Mouse (Mus musculus): ENCODE data around the gene Olfr541.
"Not testable (repeated sequence)": the region's sequence is repeated elsewhere in the genome, so short reads cannot be mapped to it uniquely, and the experiment has no call there.

Gene Olfr541

DNA sequence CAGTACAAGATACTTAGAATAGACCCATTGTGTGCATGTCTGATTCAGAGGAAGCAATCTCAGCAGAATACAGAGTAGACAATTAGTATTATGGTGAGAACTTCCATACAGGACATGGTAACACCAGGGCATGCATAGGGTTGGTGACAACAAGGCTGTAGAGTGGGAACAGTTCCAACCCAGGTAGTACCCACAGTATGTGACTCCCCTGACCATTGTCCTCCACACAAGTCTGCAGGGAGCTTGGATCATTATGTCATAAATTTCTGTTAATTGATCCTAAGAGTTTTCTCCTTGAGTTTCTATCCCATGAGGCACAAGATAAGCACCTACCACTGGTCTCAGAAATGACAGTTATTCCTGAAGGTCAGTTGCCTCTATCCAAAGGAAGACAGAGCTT is at the start of gene Olfr541:
Gene Olfr541, plus strand, starts transcription at position 301 of the 400 bp plus-strand sequence.
- DNase-seq (ENCODE audit: low read depth, low spot score) = no peak

DNA sequence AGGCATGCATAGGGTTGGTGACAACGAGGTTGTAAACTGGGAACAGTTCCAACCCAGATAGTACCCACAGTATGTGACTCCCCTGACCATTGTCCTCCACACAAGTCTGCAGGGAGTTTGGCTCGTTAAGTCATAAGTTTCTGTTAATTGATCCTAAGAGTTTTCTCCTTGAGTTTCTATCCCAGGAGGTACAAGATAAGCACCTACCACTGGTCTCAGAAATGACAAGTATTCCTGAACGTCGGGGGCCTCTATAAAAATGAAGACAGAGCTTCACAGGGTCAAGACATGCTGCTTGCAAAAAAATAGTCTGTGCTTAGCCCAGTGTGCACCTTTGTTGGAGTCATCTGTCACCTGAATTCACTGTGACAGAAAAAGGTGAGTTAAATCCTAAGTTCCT is 37.4 kb upstream of the Olfr541 start, which contains the start of gene Olfr539:
Gene Olfr539, plus strand, starts transcription at position 301 of the 400 bp plus-strand sequence.
- no peak for DNase-seq (ENCODE audit: low read depth, low spot score)

DNA sequence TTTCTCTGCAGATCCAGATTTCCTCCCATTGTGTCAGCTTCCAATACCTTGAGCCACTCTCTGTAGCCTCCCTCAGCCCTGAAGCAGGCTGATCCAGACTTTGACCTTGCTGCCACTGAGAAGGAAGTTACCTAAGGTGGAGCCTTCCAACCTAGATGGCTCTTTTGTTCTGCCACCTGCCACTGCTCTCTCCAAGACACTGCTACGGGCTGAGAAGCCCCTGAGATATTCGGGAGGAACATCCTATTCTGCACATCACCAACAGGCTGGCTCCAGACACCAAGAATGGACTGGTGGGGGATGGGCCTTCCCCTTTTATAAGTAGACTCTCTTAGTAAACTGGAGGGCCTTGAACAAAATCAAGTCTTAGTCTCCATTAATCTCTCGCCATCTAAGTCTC is 26.4 kb upstream of the Olfr541 start:
- not testable (repeated sequence) for DNase-seq (ENCODE audit: low read depth, low spot score)

DNA sequence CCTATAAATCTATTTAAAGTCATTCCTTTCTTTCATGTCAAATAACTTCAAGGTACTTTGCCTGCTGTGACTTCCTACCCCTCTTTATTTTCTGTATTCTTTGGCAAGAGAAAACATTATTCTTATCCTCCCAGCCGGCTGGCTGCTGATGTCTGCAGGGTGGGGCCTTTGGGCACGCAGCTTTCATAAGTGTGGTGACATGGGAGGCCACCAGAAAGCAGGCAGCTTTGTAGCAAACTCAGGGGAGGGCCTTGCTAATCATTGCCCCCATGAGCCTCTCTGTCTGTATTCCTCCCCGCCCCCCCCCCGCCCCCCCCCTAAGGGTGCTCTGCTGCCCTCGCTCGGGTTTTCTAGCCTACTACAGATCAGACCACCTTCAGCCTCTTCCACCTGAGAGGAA is 21.2 kb upstream of the Olfr541 start:
- DNase-seq (ENCODE audit: low read depth, low spot score) = no peak

DNA sequence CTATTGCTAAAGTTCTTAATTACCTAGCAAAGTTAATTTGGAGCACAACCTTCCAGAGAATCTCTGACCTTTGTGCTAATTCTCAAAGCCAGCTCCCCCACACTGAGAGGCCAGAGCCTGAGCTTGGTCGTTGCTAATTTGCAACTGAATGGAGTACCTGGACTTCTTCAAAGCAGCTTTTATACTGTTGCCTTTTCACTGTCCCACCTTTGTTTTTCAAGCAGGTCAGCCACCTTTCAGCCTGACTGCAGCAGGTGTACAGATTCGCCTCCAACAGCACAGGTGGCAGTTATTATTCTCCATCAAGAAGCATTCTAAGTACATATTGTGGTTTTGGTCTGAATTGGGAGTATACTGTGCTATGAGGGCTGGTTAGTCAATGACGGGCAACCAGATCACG is 17.5 kb upstream of the Olfr541 start:
- DNase-seq (ENCODE audit: low read depth, low spot score) = not testable (repeated sequence)

DNA sequence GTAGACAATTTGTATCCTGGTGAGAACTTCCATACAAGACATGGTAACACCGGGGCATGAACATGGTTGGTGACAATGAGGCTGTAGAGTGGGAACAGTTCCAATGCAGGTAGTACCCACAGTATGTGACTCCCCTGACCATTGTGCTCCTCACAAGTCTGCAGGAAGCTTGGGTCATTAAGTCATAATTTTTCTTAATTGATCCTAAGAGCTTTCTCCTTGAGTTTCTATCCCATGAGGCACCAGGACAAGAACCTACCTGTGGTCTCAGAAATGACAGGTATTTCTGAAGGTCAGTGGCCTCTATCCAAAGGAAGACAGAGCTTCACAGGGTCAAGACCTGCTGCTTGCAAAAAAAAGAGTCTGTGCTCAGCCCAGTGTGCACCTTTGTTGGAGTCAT is 15.4 kb upstream of the Olfr541 start, which contains the start of gene Olfr45:
Gene Olfr45, plus strand, starts transcription at position 301 of the 400 bp plus-strand sequence.
- no peak for DNase-seq (ENCODE audit: low read depth, low spot score)

DNA sequence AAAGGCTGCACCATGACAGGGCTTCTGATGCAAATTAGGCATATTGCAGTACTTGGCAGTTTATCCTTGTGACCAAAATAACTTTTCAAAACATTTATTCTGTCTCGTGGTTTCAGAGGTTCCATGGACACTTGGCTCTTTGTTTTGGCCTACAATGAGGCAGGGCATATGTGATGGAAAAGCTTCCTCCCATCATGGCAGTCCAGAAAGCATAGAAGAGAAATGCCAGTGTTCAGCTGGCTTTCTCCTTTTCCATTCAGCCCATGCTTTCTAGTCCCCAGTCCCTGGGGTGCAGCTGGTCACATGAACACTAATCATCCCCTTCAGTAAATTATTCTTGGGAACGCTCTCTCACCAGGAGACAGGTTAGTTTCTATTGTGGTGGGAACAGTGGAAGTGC is 9.3 kb downstream of the Olfr541 start:
- no peak for DNase-seq (ENCODE audit: low read depth, low spot score)

DNA sequence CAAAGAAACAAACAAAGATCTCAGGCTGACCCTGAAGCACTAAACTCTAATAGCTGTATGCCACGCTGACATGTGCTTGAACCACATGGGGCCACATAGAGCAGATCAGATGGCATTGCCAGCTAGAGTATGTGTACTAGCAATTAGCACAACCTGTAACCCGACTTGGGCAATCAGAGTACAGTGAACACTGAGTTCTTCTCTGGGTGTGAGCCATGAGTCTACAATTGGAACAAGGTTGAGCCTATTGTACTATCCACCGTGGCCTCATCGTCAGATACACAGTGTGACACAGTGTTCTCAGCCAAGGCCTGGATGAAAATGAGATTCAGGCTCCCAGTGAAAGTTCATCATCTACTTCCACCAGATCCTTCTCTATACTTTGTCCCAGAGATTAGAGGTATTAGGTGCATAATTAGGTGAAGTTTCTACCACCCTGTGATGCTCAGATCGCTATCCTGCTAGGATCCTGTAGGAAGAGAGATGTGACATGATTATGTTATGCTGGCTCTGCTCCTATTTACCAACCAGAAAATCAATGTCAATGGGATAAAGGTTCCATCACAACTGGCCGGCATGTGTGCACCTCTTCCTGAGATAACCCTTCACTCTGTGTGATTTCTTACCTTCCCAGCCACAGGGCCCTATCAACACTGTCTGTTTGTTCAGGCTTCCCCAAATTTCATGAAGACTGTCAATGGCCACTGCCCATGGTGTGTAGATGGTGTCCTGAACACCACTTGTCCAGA is 10.6 kb downstream of the Olfr541 start:
- no peak for DNase-seq (ENCODE audit: low read depth, low spot score)

DNA sequence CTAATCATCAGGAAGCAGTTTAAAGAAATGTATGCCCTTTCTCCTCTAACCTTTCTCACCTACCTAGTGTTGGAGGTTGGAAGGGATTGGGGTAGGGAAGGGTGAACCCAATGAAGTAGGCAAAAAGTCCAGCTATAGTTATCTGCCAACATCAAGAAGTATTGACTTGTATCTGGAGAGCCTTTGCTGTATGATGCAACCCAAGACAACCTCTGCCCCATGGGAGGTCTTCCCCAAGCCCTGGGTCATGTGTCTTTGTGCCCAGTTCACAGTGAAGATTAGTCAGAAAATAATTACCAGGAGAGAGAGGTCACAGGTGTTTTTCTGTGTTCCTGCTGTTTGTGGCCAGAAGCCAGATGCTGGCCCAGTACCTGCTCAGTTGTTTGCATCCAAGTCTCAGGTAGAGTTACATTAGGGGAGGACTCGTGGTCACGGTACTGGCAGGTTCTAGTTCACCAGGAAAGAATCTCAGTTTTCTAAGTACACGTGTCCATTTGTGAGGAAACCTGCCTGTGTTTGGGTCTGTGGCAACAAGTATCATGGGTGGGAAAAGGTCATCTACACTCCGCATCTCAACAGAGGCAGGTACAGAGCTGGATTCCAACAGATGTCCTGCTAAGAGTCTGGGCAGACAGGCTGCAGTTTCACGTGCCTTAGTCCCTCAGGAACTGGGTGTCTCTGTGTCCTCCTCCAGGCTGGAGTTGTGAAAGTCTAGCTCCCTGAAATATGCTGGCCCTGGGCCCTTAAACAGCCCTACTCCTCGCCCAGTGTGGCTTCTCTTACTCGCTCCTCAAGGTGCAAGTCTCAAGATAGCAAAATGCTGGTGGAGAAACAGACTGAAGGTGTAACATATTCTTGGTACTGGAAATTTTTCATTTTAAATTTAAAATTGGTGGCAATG is 20.3 kb downstream of the Olfr541 start:
- DNase-seq (ENCODE audit: low read depth, low spot score) = no peak

DNA sequence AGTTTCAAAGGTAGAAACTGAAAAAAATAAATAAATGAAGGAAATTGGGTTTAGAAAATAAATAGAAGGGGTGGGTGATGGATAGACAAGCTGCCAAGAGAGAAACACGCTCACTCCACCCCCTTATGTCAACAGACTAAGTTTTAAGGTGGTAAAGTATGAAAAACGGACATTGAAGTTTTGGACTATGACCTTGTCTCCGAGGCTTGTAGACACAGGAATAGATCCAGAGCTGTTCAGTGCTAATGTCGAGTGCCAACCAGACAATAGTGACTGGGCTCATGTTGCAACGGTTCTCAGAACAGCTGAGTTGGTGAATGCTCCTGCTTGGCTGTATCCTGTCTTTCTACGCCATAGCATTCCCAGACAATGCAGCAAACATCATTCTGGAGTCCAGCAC is 24.0 kb downstream of the Olfr541 start:
- DNase-seq (ENCODE audit: low read depth, low spot score) = no peak

DNA sequence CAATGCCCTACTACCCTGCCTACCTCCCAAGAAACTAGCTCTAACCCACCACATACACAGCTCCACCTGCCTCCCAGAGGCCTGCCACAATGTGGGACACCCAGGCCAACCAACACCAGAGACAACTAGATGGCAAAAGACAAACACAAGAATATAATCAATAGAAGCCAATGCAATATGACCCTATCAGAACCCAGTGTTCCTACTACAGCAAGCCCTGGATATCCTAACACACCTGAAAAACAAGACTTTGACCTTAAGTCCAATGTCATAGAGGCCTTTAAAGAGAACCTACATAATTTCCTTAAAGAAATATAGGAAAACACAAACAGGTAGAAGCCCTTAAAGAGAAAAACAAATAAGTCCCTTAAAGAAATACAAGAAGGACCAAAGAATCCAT is 28.5 kb downstream of the Olfr541 start:
- DNase-seq (ENCODE audit: low read depth, low spot score) = no peak

DNA sequence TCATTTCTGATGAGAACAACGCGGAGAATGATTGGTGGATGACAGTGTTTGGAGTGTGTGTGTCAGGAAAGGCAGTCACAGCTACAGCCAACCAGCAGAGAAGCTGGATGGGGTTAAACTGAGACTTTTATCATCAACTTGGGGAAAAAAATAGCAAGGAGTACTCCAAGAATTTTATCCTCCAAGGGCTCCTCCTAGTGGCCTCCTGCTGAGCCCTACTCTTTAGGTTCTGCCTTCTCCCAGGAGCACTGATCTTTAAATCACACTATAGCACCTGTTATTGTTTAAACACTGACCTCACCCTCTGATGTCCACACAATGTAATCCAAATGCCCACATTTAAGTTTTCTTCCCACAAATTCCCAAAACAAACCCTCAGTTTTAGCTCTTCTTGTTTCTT is 36.1 kb downstream of the Olfr541 start:
- no peak for DNase-seq (ENCODE audit: low read depth, low spot score)

DNA sequence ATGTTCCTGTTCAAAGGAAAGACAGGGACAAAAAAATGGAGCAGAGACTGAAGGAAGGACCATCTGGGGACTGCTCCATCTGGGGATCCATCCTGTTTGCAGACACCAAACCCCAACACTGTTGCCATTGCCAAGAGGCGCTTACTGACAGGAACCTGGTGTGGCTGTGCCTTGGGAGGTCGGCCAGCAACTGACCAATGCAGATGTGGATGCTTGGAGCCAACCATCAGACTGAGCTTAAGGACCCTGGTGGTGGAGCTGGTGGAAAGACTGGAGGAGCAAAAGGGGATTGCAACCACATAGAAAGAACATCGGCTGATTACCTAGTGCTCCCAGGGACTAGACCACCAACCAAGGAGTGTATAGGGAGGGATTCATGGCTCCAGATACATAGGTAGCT is 50.3 kb downstream of the Olfr541 start:
- DNase-seq (ENCODE audit: low read depth, low spot score) = no peak

DNA sequence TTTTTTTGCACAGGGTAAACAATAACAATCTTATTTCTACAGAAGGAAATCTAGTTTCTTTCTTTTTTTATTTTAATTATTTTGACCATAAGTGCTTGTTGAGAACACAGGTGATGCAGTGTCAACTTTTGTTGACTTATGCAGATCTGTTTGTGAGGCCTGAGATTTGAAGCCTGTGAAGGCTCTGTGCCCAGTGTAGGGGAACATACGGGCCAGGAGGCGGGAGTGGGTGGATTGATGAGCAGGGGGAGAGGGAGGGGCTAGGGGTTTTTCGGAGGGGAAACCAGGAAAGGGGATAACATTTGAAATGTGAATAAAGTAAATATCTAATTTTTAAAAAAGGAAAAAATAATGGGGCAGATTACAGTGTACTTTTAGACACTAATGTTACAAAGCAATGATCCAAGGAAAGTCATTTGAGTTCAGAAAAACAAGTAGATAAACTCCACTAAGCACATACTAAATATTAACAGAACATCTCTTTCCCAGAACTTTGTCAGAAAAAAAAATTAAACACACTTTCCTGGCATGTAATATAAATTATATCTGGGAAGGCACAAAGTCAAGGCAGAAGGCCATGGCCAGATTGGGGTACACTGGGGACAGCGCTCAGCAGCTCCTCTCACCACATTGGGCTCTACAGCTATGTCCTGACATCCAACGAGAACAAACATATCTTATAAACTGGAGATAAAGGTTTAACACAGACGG is 51.2 kb downstream of the Olfr541 start:
- no peak for DNase-seq (ENCODE audit: low read depth, low spot score)

DNA sequence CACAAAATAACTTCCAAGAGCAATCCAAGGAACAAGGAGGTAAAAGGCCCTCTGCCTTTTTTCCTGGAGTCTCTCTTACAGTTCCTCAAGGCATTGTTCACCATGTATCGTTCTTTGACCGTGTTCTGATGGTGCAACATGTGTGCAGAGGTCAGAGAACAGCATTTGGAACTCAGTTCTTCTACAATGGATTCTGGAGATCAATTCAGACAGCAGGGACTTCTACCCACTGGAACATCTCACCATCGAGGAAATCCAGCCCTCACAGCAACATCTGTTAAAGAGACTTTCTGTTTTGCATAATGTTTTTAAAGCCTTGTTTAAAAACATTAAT is 51.7 kb downstream of the Olfr541 start:
- DNase-seq (ENCODE audit: low read depth, low spot score) = no peak

DNA sequence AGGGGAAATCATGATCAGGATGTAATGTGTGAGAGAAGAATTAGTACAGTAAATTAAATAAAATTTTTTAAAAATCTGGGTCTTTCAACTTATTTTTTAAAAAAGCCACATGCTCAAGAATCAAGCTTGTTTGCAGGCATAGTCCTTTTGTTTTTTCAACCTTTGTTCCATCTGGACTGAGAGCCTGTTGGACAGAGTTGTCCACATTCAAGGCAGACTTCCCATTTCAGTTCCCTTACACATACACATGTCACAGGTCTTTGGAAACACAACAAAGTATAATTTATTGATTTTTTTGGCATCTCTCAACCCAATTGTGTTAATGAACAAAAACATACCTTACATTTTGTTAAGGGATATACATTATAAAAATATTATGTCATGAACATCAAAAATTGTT is 57.5 kb downstream of the Olfr541 start:
- DNase-seq (ENCODE audit: low read depth, low spot score) = no peak

All from A20 (cell line).